Mouse (Mus musculus): Measurements from ENCODE around the gene Dennd1a. TPM values are rescaled to one million over a fixed set of nuclear protein-coding genes. Genes with fewer than 3 reads are reported as not detected.

The Dennd1a gene
- polyA plus RNA-seq, 1 experiment: 20.8 TPM

GRCm38 (mm10) chr2:37842151-37842569, 445.0 kb downstream of the Dennd1a start:
- WGBS: 42% methylated on average over 7 of the region's 7 CpGs
- H3K4me1 ChIP-seq (ENCODE audit: control insufficient read depth, insufficient read depth, low read length): no peaks in the 10 kb centered on the region
- no peak overlapping the region for H3K4me3 ChIP-seq (replicated peaks; ENCODE audit: extremely low read depth, low read depth, low read length)
- DNase-seq: no peak
- no peak for TF ChIP-seq CTCF (IDR thresholded peaks at IDR 0.05; ENCODE audit: insufficient read depth, low read length)
- no peak for TF ChIP-seq POLR2A (IDR thresholded peaks at IDR 0.05; ENCODE audit: borderline replicate concordance, extremely low read depth, low read depth, low read length)

DNA sequence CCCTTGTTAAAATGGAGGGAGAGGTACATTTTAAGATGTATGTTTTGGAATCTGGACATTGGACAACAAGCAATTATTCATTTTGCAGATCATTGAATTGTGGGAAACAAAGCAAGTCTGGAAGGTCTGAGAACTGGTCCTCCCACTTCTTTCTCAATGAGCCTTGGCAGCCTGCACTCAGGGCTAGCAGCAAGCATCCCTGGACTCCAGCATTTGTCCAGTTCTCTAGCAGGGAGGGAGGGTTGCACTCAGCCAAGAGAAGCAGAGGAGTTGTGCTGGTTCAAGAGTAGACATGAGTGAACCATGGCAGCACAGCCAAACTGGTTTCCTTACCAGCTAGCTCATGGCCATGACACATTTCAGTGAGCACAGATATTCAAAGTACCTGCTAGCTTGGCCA, 447.3 kb downstream of the Dennd1a start:
- H3K4me1 ChIP-seq (ENCODE audit: control insufficient read depth, insufficient read depth, low read length): no peaks in the 10 kb centered on the region
- no peak overlapping the region for H3K4me3 ChIP-seq (replicated peaks; ENCODE audit: extremely low read depth, low read depth, low read length)
- no peak for DNase-seq
- no peak for TF ChIP-seq CTCF (IDR thresholded peaks at IDR 0.05; ENCODE audit: insufficient read depth, low read length)
- TF ChIP-seq POLR2A (IDR thresholded peaks at IDR 0.05; ENCODE audit: borderline replicate concordance, extremely low read depth, low read depth, low read length): no peak

DNA sequence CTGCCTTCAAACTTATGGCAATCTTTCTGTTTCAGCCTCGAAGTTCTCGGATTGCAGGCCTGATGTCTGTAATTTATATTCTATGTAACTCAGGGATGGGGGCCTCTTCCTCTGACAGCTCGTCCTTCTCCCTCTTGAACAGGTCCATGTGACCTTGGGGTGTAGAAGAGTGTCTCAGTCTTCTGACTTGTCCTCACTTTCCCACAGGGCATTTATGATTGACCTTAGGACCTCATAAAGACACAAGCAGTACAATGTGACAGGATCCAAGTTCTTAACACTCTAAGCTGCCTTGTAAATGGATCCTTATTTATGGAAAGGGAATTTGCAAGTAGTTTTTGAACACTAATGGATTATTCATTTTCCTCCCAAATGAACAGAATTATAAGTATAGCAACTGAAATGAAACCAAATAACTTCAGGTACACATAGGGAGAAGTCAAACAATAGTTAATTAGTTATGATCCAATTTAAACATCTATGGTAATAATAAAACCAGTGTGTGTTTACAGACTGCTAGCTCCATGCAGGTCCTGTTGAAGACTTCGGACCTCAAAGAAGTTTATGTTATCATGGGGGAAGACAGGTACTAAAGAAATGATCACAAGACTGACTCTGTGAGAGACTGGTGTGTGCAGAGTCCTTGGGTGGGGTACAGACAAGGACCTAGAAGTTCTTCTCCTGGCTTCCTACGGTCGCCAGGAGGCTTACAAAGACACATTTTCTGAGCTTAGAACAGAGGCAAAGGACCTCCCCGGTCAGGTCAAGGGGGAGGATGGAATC, 448.8 kb downstream of the Dennd1a start:
- no peaks in the 10 kb centered on the region for H3K4me1 ChIP-seq (ENCODE audit: control insufficient read depth, insufficient read depth, low read length)
- DNase-seq: no peak
- no peak overlapping the region for H3K4me3 ChIP-seq (replicated peaks; ENCODE audit: extremely low read depth, low read depth, low read length)
- TF ChIP-seq CTCF (IDR thresholded peaks at IDR 0.05; ENCODE audit: insufficient read depth, low read length) (no peak), POLR2A (IDR thresholded peaks at IDR 0.05; ENCODE audit: borderline replicate concordance, extremely low read depth, low read depth, low read length) (no peak)
- 81% methylated on average over 7 of the region's 7 CpGs for WGBS

GRCm38 (mm10) chr2:37837542-37837941, 449.6 kb downstream of the Dennd1a start:
- 87% methylated on average over 3 of the region's 3 CpGs for WGBS
- Histone ChIP-seq H3K4me3 (replicated peaks; ENCODE audit: extremely low read depth, low read depth, low read length) (no peak overlapping the region), H3K4me1 (ENCODE audit: control insufficient read depth, insufficient read depth, low read length) (no peaks in the 10 kb centered on the region)
- no peak for TF ChIP-seq CTCF (IDR thresholded peaks at IDR 0.05; ENCODE audit: insufficient read depth, low read length)
- TF ChIP-seq POLR2A (IDR thresholded peaks at IDR 0.05; ENCODE audit: borderline replicate concordance, extremely low read depth, low read depth, low read length): no peak
- DNase-seq: peak; percentile 17

GRCm38 (mm10) chr2:37836926-37837325, 450.3 kb downstream of the Dennd1a start:
- H3K4me3 ChIP-seq (replicated peaks; ENCODE audit: extremely low read depth, low read depth, low read length): no peak overlapping the region
- DNase-seq: no peak
- WGBS: 91% methylated on average over 3 of the region's 3 CpGs
- TF ChIP-seq CTCF (IDR thresholded peaks at IDR 0.05; ENCODE audit: insufficient read depth, low read length): no peak
- TF ChIP-seq POLR2A (IDR thresholded peaks at IDR 0.05; ENCODE audit: borderline replicate concordance, extremely low read depth, low read depth, low read length): no peak
- no peaks in the 10 kb centered on the region for H3K4me1 ChIP-seq (ENCODE audit: control insufficient read depth, insufficient read depth, low read length)

DNA sequence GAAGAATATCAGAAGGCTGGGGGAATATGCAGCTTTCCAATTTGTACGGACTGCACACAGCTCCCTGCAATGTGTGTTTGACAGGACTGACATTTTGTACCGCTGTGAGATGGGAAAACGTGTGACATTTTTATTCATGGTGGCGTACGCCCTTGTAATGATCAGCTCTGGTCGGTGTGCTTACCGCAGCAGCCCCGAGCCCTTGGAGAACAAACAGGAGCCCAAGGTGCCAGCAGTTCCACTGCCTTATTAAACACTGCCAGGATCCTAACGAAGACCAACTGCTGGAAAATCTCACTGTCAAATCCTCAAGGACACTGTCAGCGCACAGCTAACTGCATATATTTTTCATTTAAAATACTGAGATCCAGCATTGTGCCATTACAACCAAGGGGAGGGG, 454.9 kb downstream of the Dennd1a start:
- Histone ChIP-seq H3K4me1 (ENCODE audit: control insufficient read depth, insufficient read depth, low read length) (no peaks in the 10 kb centered on the region), H3K4me3 (replicated peaks; ENCODE audit: extremely low read depth, low read depth, low read length) (no peak overlapping the region)
- no peak for DNase-seq
- no peak for TF ChIP-seq CTCF (IDR thresholded peaks at IDR 0.05; ENCODE audit: insufficient read depth, low read length)
- TF ChIP-seq POLR2A (IDR thresholded peaks at IDR 0.05; ENCODE audit: borderline replicate concordance, extremely low read depth, low read depth, low read length): no peak
- 79% methylated on average over 10 of the region's 10 CpGs for WGBS

DNA sequence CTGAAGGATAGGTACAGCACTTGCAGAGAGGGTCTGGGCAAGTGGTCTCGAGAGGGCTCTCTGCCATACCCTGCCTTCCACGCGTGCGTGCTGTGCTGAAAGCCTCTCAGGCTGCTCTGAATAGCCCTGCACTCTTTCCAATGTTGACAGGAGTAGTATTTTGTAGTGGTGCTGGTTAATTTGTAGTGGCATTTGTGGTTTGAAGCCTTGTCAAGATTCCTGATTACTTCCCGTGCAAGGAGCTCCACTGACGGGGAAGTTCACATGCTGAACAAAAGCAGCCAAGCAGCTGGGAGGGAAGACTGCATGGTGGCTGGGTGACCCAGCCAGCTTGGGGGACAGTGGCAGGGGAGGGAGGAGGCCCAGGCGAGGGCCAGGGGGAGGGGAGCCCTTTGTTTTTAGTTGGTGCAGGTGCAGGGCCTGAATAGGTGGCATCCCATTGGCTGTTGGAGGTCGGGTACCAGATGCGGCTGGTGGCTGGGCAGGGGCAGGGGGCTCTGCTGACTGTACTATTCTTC, 457.4 kb downstream of the Dennd1a start:
- 66% methylated on average over 9 of the region's 9 CpGs for WGBS
- no peaks in the 10 kb centered on the region for H3K4me1 ChIP-seq (ENCODE audit: control insufficient read depth, insufficient read depth, low read length)
- H3K4me3 ChIP-seq (replicated peaks; ENCODE audit: extremely low read depth, low read depth, low read length): no peak overlapping the region
- TF ChIP-seq POLR2A (IDR thresholded peaks at IDR 0.05; ENCODE audit: borderline replicate concordance, extremely low read depth, low read depth, low read length): no peak
- TF ChIP-seq CTCF (IDR thresholded peaks at IDR 0.05; ENCODE audit: insufficient read depth, low read length): no peak
- DNase-seq: peak; percentile 14

GRCm38 (mm10) chr2:37823826-37824225, 463.4 kb downstream of the Dennd1a start:
- no peak for TF ChIP-seq POLR2A (IDR thresholded peaks at IDR 0.05; ENCODE audit: borderline replicate concordance, extremely low read depth, low read depth, low read length)
- TF ChIP-seq CTCF (IDR thresholded peaks at IDR 0.05; ENCODE audit: insufficient read depth, low read length): no peak
- WGBS: 70% methylated on average over 2 of the region's 2 CpGs

GRCm38 (mm10) chr2:37822122-37822521, 465.1 kb downstream of the Dennd1a start:
- no peak overlapping the region for H3K4me3 ChIP-seq (replicated peaks; ENCODE audit: extremely low read depth, low read depth, low read length)
- no peak for DNase-seq

More at GRCm38 (mm10) chr2:37823826-37824225, 463.4 kb downstream of the Dennd1a start:
- Histone ChIP-seq H3K4me1 (ENCODE audit: control insufficient read depth, insufficient read depth, low read length) (no peaks in the 10 kb centered on the region), H3K4me3 (replicated peaks; ENCODE audit: extremely low read depth, low read depth, low read length) (no peak overlapping the region)
- no peak for DNase-seq

More at GRCm38 (mm10) chr2:37822122-37822521, 465.1 kb downstream of the Dennd1a start:
- no peaks in the 10 kb centered on the region for H3K4me1 ChIP-seq (ENCODE audit: control insufficient read depth, insufficient read depth, low read length)
- WGBS: 85% methylated on average over 5 of the region's 5 CpGs
- TF ChIP-seq POLR2A (IDR thresholded peaks at IDR 0.05; ENCODE audit: borderline replicate concordance, extremely low read depth, low read depth, low read length) (no peak), CTCF (IDR thresholded peaks at IDR 0.05; ENCODE audit: insufficient read depth, low read length) (no peak)
